Mouse (Mus musculus): ENCODE results near the gene Trmt10c. TPM values are rescaled to one million over a fixed set of nuclear protein-coding genes. Genes with fewer than 3 reads are reported as not detected.

The Trmt10c gene
- polyA plus RNA-seq, 1 experiment from 2014 or later: 24.3 TPM

DNA sequence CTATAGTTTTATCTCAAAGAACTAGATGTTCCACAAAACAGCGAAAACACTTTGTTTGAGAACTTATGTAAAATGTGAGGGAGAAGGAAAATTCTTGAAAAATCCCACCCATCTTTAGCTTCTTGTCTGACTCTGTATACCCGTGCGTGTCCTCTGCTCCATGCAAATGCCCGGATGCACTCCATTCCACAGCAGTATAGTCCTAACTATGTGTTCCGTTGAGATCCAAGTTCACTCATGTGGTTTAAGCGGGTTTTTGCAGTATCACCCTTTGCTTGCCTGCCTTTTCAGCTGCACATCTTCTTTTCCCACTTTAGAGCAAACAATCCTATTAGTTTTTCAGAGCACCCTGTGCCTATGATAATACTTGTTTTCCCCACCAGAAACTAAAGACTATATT is 1.1 kb downstream of the Trmt10c start:
- Histone ChIP-seq H3K4me3 (peak overlapping the region; percentile 64), H3K4me1 (peaks cover 13% of the 10 kb centered on the region), H3K27ac (no peak overlapping the region; the same call in 1 of the 2 replicates), H3K4me2 (peak overlapping the region; percentile 55), H3K9me3 (no peaks in the 10 kb centered on the region), H3K9ac (peak overlapping the region; percentile 23; the same call in 1 of the 2 replicates), H3K36me3 (peaks cover 23% of the 10 kb centered on the region), H3K27me3 (no peaks in the 10 kb centered on the region)
- WGBS: 56% methylated on average over 6 of the region's 6 CpGs
- no peak for ATAC-seq (ENCODE audit: insufficient number of reproducible peaks, low FRiP score, low TSS enrichment, low read depth)

DNA sequence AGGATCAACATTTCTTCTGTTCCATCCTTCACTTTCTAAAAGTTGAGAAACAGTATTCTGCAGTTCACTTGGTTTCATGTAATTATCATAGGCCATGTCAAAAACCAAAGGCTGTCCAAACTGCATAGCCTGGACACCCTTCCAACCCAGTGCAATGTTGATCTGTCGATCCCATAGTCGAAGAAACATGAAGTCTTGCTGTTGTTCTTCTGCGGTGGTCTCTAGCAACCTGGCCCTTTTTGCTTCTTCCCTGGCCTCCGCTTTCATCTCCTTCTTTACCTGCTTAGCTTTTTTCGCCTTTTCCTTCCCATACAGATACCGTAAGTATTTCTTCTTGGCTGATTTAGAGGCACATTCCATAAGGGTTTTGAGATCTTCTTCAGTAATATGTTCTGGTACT is 3.1 kb downstream of the Trmt10c start:
- Histone ChIP-seq H3K4me3 (no peak overlapping the region), H3K9me3 (no peaks in the 10 kb centered on the region), H3K9ac (no peak overlapping the region), H3K36me3 (peaks cover 23% of the 10 kb centered on the region), H3K4me2 (no peak overlapping the region), H3K4me1 (peaks cover 19% of the 10 kb centered on the region), H3K27me3 (no peaks in the 10 kb centered on the region), H3K27ac (no peak overlapping the region)
- ATAC-seq (ENCODE audit: insufficient number of reproducible peaks, low FRiP score, low TSS enrichment, low read depth): no peak
- WGBS: 96% methylated on average over 6 of the region's 6 CpGs

DNA sequence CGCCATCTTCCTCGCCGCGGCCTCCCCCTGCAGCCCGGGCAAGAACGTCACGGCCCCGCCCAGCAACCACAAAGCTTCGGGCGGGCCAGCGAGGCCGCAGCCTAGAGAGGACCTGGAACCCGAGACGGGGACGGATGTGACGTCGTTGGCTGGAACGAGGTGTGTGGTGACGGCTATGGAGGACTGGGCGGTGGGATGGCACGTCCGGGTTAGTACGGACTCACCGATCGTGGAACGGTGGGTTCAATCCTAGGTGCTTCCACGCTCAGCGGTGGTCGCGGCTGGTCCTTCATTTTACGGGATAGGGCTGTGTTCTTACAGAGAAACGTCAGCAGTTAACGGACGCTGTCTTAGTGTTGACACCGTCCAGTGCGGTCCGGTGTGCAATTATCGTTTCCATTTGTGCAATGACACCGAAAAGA is 7.9 kb downstream of the Trmt10c start, which contains the start of gene Pcnp:
Gene Pcnp (minus strand): TSS at position 79 of the 422 bp plus-strand sequence.
- peak within 1 kb of the TSS; percentile 93 for H3K9ac ChIP-seq
- peaks cover 28% of the 10 kb centered on the region for H3K36me3 ChIP-seq
- under 1% methylated on average over 39 of the region's 39 CpGs for WGBS
- H3K27me3 ChIP-seq: no peaks in the 10 kb centered on the region
- peak within 1 kb of the TSS; percentile 51 for H3K4me2 ChIP-seq
- peak within 1 kb of the TSS; percentile 93 for H3K4me3 ChIP-seq
- ATAC-seq (ENCODE audit: insufficient number of reproducible peaks, low FRiP score, low TSS enrichment, low read depth): peak; percentile 99
- H3K4me1 ChIP-seq: peaks cover 13% of the 10 kb centered on the region
- H3K27ac ChIP-seq: peak within 1 kb of the TSS; percentile 96
- H3K9me3 ChIP-seq: no peaks in the 10 kb centered on the region

DNA sequence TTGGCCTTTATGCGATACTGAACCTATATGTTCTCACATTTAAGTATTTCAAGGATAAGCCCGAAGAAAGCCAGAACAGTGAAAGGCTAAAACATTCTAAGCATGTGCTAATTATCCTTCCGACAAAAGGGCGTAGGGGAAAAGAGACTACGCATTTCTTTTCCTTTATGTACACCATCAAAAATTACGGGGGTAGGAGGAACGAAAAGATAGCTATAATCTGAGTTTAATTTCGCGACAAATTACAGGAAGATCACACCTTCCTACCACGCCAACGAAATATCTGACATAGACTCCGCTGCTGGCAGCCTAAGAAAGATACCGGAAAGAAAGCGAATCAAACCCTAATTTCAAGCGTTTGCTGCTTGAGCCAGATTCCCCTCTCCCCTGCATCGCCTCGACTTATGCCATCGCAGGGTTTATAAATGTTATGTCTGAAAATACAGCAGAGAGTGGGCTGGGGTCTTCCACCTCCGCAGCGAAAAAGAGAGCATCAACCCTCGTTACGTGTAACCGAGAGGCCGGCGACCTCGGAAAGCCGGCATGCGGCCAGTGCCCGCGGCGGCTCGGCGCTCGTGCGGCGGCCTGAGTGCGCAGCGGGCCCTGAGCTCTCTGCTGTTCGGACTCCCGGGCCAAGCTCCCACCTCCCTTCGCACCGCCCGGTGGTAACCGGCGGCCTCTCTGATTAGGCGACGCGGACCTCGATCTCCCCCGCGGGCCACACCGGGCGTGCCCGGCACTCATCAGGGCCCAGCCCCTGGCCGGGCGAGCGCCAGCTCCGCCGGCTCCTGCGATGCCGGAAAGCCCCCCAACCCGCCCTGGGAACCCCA is 8.7 kb downstream of the Trmt10c start:
- ATAC-seq (ENCODE audit: insufficient number of reproducible peaks, low FRiP score, low TSS enrichment, low read depth): peak; percentile 77
- peak overlapping the region; percentile 51 for H3K4me2 ChIP-seq
- H3K4me1 ChIP-seq: peaks cover 13% of the 10 kb centered on the region
- H3K27me3 ChIP-seq: no peaks in the 10 kb centered on the region
- H3K27ac ChIP-seq: peak overlapping the region; percentile 96
- no peaks in the 10 kb centered on the region for H3K9me3 ChIP-seq
- peaks cover 22% of the 10 kb centered on the region for H3K36me3 ChIP-seq
- WGBS: under 1% methylated on average over 59 of the region's 62 CpGs
- peak overlapping the region; percentile 93 for H3K4me3 ChIP-seq
- H3K9ac ChIP-seq: peak overlapping the region; percentile 93

DNA sequence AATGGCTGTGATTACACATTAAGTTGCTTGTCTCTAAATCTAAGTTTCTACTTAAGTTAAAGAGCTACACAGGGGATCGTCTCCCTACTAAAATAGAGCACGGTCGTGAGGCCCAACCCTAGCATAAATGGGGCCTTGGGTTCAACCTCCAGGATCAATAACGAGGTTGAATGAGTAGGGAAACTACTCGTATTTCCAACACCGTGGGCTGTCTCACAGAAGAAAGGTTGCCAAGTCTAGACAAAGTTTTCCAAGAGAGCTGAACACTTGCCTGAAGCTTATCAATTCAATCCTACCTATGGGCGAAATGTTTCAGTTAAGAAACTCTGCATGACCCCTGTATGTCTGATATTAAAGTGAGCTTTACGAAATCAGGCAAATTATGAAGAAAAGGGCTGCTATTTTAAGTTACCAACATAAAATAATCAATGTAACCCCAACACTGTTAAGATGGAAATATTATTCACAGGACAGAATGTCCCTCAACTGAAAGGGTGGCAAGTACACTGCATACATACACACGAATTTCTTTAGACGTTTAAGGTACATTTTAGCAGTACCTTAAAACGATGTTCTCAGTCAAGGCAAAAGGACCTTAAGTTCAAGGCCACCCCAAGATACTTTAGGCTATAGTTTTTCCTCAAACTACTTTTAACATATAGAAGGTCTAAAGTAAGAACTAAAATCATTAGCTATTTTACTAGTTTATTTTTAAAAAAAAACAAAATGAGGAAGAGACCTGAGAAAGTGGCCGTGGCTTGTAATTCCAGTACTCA is 9.6 kb downstream of the Trmt10c start:
- ATAC-seq (ENCODE audit: insufficient number of reproducible peaks, low FRiP score, low TSS enrichment, low read depth): no peak

DNA sequence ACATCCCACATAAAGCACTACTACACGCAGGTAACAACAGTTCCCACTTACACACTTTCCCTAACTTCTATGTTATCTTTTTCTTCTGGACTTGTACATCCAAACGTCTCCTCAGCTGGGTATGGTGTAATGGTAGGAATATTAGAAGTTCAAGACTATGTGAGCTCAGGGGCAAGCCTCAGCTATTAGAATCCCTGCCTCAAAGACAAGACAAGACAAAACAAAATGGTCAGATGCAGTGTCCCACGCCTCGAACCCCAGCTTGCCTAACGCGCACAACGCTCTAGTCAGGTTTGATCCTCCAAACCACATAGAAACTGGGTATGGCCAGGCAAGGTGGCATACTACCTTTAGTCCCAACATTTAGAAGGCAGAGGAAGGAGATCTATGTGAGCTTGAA is 18.0 kb downstream of the Trmt10c start:
- no peaks in the 10 kb centered on the region for H3K9me3 ChIP-seq
- H3K36me3 ChIP-seq: peaks cover 46% of the 10 kb centered on the region
- H3K9ac ChIP-seq: no peak overlapping the region
- WGBS: 94% methylated on average over 7 of the region's 7 CpGs
- no peaks in the 10 kb centered on the region; the same call in 1 of the 2 replicates for H3K4me1 ChIP-seq
- H3K4me3 ChIP-seq: no peak overlapping the region
- ATAC-seq (ENCODE audit: insufficient number of reproducible peaks, low FRiP score, low TSS enrichment, low read depth): no peak
- no peak overlapping the region for H3K27ac ChIP-seq
- no peaks in the 10 kb centered on the region for H3K27me3 ChIP-seq
- no peak overlapping the region for H3K4me2 ChIP-seq

More for the DNA sequence above, 9.6 kb downstream of the Trmt10c start:
- 32% methylated on average over 12 of the region's 12 CpGs for WGBS
- Histone ChIP-seq H3K4me1 (peaks cover 13% of the 10 kb centered on the region), H3K36me3 (peaks cover 19% of the 10 kb centered on the region), H3K4me3 (peak overlapping the region; percentile 93), H3K9ac (peak overlapping the region; percentile 93; the same call in 1 of the 2 replicates), H3K27me3 (no peaks in the 10 kb centered on the region), H3K9me3 (no peaks in the 10 kb centered on the region), H3K27ac (no peak overlapping the region), H3K4me2 (peak overlapping the region; percentile 51)

DNA sequence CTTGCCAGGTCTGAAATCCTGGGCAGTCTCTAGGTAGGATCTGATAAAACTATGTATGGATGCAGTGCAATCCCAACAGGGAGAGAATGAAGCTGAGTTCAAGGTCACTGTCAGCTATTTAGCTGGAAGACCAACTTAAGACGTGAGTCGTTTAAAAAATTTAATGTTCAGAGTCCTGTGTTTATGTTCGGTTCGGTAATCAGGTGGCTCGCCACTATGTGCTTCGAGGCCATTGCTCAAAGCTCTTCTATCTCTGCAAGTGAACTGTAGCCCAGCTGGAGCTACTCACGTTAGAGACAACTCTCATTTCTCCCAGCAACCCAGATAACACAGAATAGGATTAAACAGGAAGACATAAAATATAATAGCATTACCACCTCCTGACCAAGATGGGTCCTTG is 23.5 kb downstream of the Trmt10c start:
- no peaks in the 10 kb centered on the region for H3K9me3 ChIP-seq
- H3K27ac ChIP-seq: no peak overlapping the region
- H3K36me3 ChIP-seq: peaks cover 47% of the 10 kb centered on the region
- no peak for ATAC-seq (ENCODE audit: insufficient number of reproducible peaks, low FRiP score, low TSS enrichment, low read depth)
- H3K4me3 ChIP-seq: no peak overlapping the region
- H3K27me3 ChIP-seq: no peaks in the 10 kb centered on the region
- H3K9ac ChIP-seq: no peak overlapping the region
- WGBS: 81% methylated on average over 7 of the region's 7 CpGs
- no peak overlapping the region for H3K4me2 ChIP-seq
- H3K4me1 ChIP-seq: no peaks in the 10 kb centered on the region

DNA sequence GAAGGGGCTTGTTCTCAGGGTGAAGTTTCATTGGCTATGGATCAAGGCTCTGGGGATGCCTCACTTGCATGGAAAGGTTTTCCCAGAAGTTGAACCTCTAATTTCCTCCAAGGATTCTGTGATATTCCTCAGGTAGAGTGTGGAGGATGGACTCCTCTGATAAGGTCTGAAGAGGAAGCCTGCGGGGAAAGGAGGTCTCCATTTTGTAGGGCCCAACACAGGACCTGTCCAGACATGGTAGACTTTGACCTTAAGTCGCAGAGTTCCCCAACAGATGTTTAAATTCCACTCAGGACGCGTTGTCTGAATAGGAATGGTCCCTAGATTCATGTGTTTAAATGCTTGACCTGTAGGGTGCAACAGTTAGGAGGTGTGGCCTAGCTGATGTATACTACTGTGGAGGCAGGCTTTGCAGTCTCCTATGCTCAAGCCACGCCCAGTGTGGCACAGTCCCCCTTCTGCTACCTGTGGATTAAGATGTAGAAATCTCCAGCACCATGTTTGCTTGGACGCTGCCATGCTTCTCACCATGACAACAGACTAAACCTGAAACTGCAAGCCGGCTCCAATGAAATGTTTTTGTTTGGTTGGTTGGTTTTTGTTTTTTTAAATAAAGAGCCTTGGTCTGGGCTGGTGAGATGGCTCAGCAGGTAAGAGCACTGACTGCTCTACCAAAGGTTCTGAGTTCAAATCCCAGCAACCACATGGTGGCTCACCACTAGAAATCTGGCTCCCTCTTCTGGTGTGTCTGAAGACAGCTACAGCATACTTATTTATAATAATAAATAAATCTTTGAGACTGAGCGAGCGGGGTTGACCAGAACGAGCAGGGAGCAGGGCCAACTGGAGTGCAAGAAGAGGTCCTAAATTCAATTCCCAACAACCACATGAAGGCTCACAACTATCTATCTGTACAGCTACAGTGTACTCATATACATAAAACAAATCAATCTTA is 24.6 kb downstream of the Trmt10c start:
- no peak overlapping the region for H3K9ac ChIP-seq
- H3K4me2 ChIP-seq: no peak overlapping the region
- H3K27me3 ChIP-seq: no peaks in the 10 kb centered on the region
- H3K9me3 ChIP-seq: no peaks in the 10 kb centered on the region
- H3K36me3 ChIP-seq: peaks cover 38% of the 10 kb centered on the region
- H3K4me1 ChIP-seq: no peaks in the 10 kb centered on the region
- 88% methylated on average over 10 of the region's 10 CpGs for WGBS
- H3K4me3 ChIP-seq: no peak overlapping the region
- ATAC-seq (ENCODE audit: insufficient number of reproducible peaks, low FRiP score, low TSS enrichment, low read depth): no peak; the same call in 1 of the 2 replicates
- H3K27ac ChIP-seq: no peak overlapping the region

DNA sequence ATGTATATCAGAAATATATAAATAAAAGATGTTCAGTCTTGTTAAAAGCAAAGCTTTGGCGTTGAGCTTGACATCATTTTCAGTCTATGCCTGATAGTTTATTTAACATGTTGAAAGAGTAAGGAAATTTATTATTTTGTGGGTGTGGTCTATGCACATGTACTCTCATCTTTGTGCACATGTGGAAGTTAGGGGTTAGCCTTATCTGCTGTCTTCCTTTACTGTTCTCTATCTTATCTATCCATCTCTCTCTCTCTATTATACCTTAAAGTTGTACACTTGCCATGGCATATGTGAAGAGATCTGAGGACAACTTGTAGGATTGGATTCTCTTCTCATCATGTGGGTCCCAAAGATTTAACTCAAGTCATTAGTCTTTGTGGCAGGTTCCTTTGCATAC is 28.8 kb downstream of the Trmt10c start:
- H3K4me3 ChIP-seq: no peak overlapping the region
- H3K4me1 ChIP-seq: no peaks in the 10 kb centered on the region
- H3K9me3 ChIP-seq: no peaks in the 10 kb centered on the region
- H3K9ac ChIP-seq: no peak overlapping the region
- WGBS: 95% methylated on average over 1 of the region's 1 CpGs
- H3K36me3 ChIP-seq: peaks cover 50% of the 10 kb centered on the region
- H3K4me2 ChIP-seq: no peak overlapping the region
- no peak overlapping the region for H3K27ac ChIP-seq
- no peaks in the 10 kb centered on the region for H3K27me3 ChIP-seq
- no peak for ATAC-seq (ENCODE audit: insufficient number of reproducible peaks, low FRiP score, low TSS enrichment, low read depth)

DNA sequence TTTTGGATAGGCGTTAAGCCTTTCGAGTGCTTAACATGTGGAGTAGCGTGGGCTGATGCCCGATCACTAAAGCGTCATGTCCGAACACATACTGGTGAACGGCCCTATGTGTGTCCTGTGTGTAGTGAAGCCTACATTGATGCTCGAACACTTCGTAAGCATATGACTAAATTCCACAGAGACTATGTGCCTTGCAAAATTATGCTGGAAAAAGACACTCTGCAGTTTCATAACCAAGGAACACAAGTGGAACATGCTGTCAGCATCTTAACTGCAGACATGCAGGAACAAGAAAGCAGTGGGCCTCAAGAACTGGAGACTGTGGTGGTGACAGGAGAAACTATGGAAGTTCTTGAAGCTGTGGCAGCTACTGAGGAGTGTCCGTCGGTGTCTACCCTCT is 30.8 kb downstream of the Trmt10c start:
- Histone ChIP-seq H3K36me3 (peaks cover 49% of the 10 kb centered on the region), H3K9ac (no peak overlapping the region), H3K9me3 (no peaks in the 10 kb centered on the region), H3K4me2 (no peak overlapping the region), H3K4me3 (no peak overlapping the region), H3K4me1 (no peaks in the 10 kb centered on the region), H3K27me3 (no peaks in the 10 kb centered on the region), H3K27ac (no peak overlapping the region)
- no peak for ATAC-seq (ENCODE audit: insufficient number of reproducible peaks, low FRiP score, low TSS enrichment, low read depth)
- WGBS: 91% methylated on average over 11 of the region's 11 CpGs

DNA sequence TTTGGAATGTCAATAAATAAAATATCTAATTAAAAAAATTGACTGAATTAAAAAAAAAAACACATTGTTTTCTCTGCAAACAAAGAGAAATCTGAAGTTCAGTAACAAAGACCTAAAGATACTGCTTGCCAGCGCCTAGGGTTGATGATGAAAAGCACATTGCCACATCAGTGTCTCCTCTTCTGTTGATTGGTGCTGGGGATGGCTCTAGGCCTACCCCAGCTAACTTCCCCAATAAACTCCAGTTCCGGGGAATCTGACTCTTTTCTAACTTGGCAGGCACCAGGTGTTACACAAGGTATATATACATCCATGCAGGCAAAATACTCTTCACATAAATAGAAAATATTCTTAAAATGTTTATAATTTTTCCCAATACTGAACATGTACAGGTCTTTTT is 43.4 kb downstream of the Trmt10c start:
- Histone ChIP-seq H3K36me3 (peaks cover 45% of the 10 kb centered on the region), H3K9me3 (no peaks in the 10 kb centered on the region), H3K9ac (no peak overlapping the region), H3K4me1 (no peaks in the 10 kb centered on the region), H3K27ac (no peak overlapping the region), H3K4me3 (no peak overlapping the region), H3K4me2 (no peak overlapping the region), H3K27me3 (no peaks in the 10 kb centered on the region)
- no peak for ATAC-seq (ENCODE audit: insufficient number of reproducible peaks, low FRiP score, low TSS enrichment, low read depth)
- 88% methylated on average over 2 of the region's 2 CpGs for WGBS

Data from limb, embryonic 15.5 days (tissue).